Mouse (Mus musculus) small intestine, adult 2 months (tissue): Measurements from ENCODE around the gene Etnk2.

Source experiments
- CTCF ChIP-seq: fragments of 200-500 bp; IDR thresholded peaks from 2 replicates; pipeline ENCODE4 v1.5.1; 2012; ENCODE audit warnings: low read depth, mild to moderate bottlenecking, control low read depth, inconsistent platforms, low read length, moderate library complexity, mixed read lengths; ENCODE audit not compliant: insufficient replicate concordance, insufficient read length; ENCODE audit errors: extremely low read depth
- POLR2A ChIP-seq: fragments of 200-500 bp; IDR thresholded peaks from 2 replicates; pipeline ENCODE4 v1.6.1; 2012; ENCODE audit warnings: low read depth, mild to moderate bottlenecking, control low read depth, inconsistent platforms, low read length, moderate library complexity

DNA sequence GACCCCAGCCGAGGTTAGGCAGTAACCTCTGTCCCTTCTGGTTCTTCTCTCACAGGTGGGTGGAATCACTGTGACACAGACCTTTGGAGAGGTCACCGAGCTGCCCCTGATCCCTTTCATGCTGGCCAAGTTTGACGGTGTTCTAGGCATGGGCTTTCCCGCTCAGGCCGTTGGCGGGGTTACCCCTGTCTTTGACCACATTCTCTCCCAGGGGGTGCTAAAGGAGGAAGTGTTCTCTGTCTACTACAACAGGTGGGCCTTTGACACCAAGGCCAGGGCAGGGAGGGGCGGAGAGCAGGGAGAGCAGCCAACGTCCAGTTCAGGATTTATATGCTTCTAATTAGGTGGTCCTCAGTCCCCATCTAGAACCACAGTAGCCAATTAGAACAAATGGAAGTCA is 7.0 kb upstream of the Etnk2 start:
- TF ChIP-seq CTCF: no peak
- TF ChIP-seq POLR2A: no peak
